ENCODE assay signal across 17 mouse cellular contexts in the genomic region with DNA sequence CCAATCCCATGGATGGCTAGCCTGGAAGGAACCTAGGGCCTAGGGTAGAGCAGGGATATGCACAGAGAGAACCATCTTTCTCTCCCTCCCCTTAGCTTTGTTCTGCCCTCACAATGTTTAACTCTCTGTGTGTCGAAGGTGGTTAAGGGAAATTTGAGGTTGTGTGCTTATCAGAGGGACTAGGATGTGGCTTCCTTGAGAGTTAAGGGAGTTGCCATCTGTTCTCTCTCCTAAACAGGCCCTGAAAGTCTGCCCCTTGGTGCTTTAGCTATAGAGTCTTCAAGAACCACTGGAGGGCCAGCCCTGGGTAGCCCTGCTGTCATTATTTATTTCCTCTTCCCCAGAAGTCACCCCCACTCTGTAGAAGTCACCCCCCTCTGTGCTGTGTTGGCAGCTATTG.
"Had no signal": no experiment of that assay in that cellular context is flagged by ENCODE, and none has a peak within 500 bp of the region (broad histone marks: within the 10 kb centered on the region; RNA-seq: fewer than 3 reads in every experiment).

No protein-coding gene starts in this region.

- ATAC-seq: intestine, postnatal 0 days; midbrain, embryonic 13.5 days; midbrain, embryonic 16.5 days had no signal

- H3K4me3 ChIP-seq: left cerebral cortex, adult 2 months; liver, embryonic 13.5 days; midbrain, embryonic 13.5 days had no signal

- H3K9me3 ChIP-seq: liver, embryonic 13.5 days; midbrain, embryonic 13.5 days had no signal

- DNase-seq: kidney, adult 2 months; kidney, postnatal 25 days; layer of hippocampus, postnatal 36 days; liver, embryonic 13.5 days; lung, adult 2 months; lung, postnatal 14 days; lung, postnatal 4 days; right cerebral cortex, postnatal 14 days; right cerebral cortex, postnatal 4 days; thymus, adult 2 months; thymus, postnatal 14 days had no signal

- H3K27me3 ChIP-seq: liver, embryonic 13.5 days; midbrain, embryonic 13.5 days had no signal

- H3K36me3 ChIP-seq: liver, embryonic 13.5 days; midbrain, embryonic 13.5 days had no signal

- H3K4me2 ChIP-seq: liver, embryonic 13.5 days; midbrain, embryonic 13.5 days had no signal

- H3K9ac ChIP-seq: liver, embryonic 13.5 days; midbrain, embryonic 13.5 days had no signal

- H3K4me1 ChIP-seq: liver, embryonic 13.5 days had no signal

- H3K27ac ChIP-seq: kidney, postnatal 0 days; left cerebral cortex, adult 2 months; liver, embryonic 13.5 days; midbrain, embryonic 13.5 days; stomach, postnatal 0 days had no signal
